In genomic region chr1:91967041-91967440, GRCm38 (mm10) we compare ENCODE assay signal across 16 mouse cellular contexts.
DNase-seq lines count a peak whose midpoint lies in the region; ATAC-seq and TF ChIP-seq lines count a peak whose summit lies in the region.
"Had no signal": no experiment of that assay in that cellular context is flagged by ENCODE, and none has a peak within 500 bp of the region (broad histone marks: within the 10 kb centered on the region; RNA-seq: fewer than 3 reads in every experiment).

No protein-coding gene starts in this region.

- peaks cover 45% of the 10 kb centered on the region for H3K4me1 ChIP-seq in embryonic facial prominence, embryonic 13.5 days
- peaks cover 50% of the 10 kb centered on the region for H3K4me1 ChIP-seq in embryonic facial prominence, embryonic 10.5 days
- no peaks in the 10 kb centered on the region for H3K4me1 ChIP-seq in hindbrain, postnatal 0 days (ENCODE audit: insufficient read depth, low read length)
- no peaks in the 10 kb centered on the region for H3K4me1 ChIP-seq in hindbrain, embryonic 14.5 days (replicated peaks; ENCODE audit: control insufficient read depth, insufficient read depth, low read length)
- H3K4me1 ChIP-seq in kidney, embryonic 14.5 days (ENCODE audit: control insufficient read depth, insufficient read depth, low read length) = no peaks in the 10 kb centered on the region
- H3K4me1 ChIP-seq: heart, embryonic 13.5 days; liver, embryonic 15.5 days had no signal

- H3K27me3 ChIP-seq in embryonic facial prominence, embryonic 13.5 days = no peaks in the 10 kb centered on the region
- no peaks in the 10 kb centered on the region for H3K27me3 ChIP-seq in embryonic facial prominence, embryonic 10.5 days (replicated peaks; ENCODE audit: low read depth, poor library complexity, severe bottlenecking)
- H3K27me3 ChIP-seq in hindbrain, postnatal 0 days (ENCODE audit: insufficient read depth, low read length) = no peaks in the 10 kb centered on the region
- H3K27me3 ChIP-seq in hindbrain, embryonic 14.5 days (ENCODE audit: control insufficient read depth, insufficient read depth, low read length) = no peaks in the 10 kb centered on the region
- no peaks in the 10 kb centered on the region for H3K27me3 ChIP-seq in kidney, embryonic 14.5 days (ENCODE audit: control insufficient read depth, insufficient read depth, low read length)
- H3K27me3 ChIP-seq: heart, embryonic 13.5 days; hindbrain, embryonic 13.5 days; liver, embryonic 15.5 days; neural tube, embryonic 15.5 days had no signal

- DNase-seq in embryonic facial prominence, embryonic 10.5 days (ENCODE audit: low spot score) = no peak
- DNase-seq in hindbrain, postnatal 0 days (ENCODE audit: low spot score) = peak; percentile 32
- DNase-seq in hindbrain, embryonic 14.5 days (ENCODE audit: low spot score) = no peak
- DNase-seq in urinary bladder, postnatal 14 days (ENCODE audit: low spot score) = peak; percentile 13
- no peak for DNase-seq in urinary bladder, postnatal 10 days (ENCODE audit: low spot score)
- no peak for DNase-seq in yolk sac, embryonic 10.5 days (ENCODE audit: low spot score)
- DNase-seq: B cell, adult 2 months; cerebellum, adult 11 months; kidney, adult 2 months had no signal

- H3K36me3 ChIP-seq in embryonic facial prominence, embryonic 13.5 days = peaks cover 64% of the 10 kb centered on the region
- H3K36me3 ChIP-seq in embryonic facial prominence, embryonic 10.5 days (replicated peaks) = peaks cover 77% of the 10 kb centered on the region
- peaks cover 40% of the 10 kb centered on the region for H3K36me3 ChIP-seq in hindbrain, postnatal 0 days (ENCODE audit: insufficient read depth, low read length)
- H3K36me3 ChIP-seq in hindbrain, embryonic 14.5 days (replicated peaks; ENCODE audit: control insufficient read depth, insufficient read depth) = peaks cover 68% of the 10 kb centered on the region
- H3K36me3 ChIP-seq in kidney, embryonic 14.5 days (ENCODE audit: control insufficient read depth, insufficient read depth, low read length) = peaks cover 58% of the 10 kb centered on the region

- no peak overlapping the region for H3K27ac ChIP-seq in embryonic facial prominence, embryonic 13.5 days
- H3K27ac ChIP-seq in embryonic facial prominence, embryonic 10.5 days (replicated peaks) = no peak overlapping the region
- no peak overlapping the region for H3K27ac ChIP-seq in hindbrain, postnatal 0 days
- no peak overlapping the region for H3K27ac ChIP-seq in hindbrain, embryonic 14.5 days
- H3K27ac ChIP-seq in kidney, embryonic 14.5 days (ENCODE audit: low read depth, low read length) = no peak overlapping the region
- H3K27ac ChIP-seq: heart, embryonic 13.5 days; hindbrain, embryonic 13.5 days; liver, embryonic 15.5 days; neural tube, embryonic 15.5 days had no signal

- 93% methylated on average over 1 of the region's 1 CpGs for WGBS in embryonic facial prominence, embryonic 13.5 days
- 88% methylated on average over 1 of the region's 1 CpGs for WGBS in embryonic facial prominence, embryonic 10.5 days
- 38% methylated on average over 1 of the region's 1 CpGs for WGBS in hindbrain, postnatal 0 days
- 83% methylated on average over 1 of the region's 1 CpGs for WGBS in hindbrain, embryonic 14.5 days
- WGBS in kidney, embryonic 14.5 days = 96% methylated on average over 1 of the region's 1 CpGs

- no peaks in the 10 kb centered on the region for H3K9me3 ChIP-seq in embryonic facial prominence, embryonic 13.5 days
- no peaks in the 10 kb centered on the region for H3K9me3 ChIP-seq in embryonic facial prominence, embryonic 10.5 days
- H3K9me3 ChIP-seq in hindbrain, postnatal 0 days (ENCODE audit: low read length) = no peaks in the 10 kb centered on the region
- H3K9me3 ChIP-seq in hindbrain, embryonic 14.5 days (ENCODE audit: control insufficient read depth, low read length) = no peaks in the 10 kb centered on the region
- H3K9me3 ChIP-seq in kidney, embryonic 14.5 days (ENCODE audit: control insufficient read depth, low read length) = no peaks in the 10 kb centered on the region
- H3K9me3 ChIP-seq: heart, embryonic 13.5 days; hindbrain, embryonic 13.5 days; liver, embryonic 15.5 days; neural tube, embryonic 15.5 days had no signal

- no peak for ATAC-seq in embryonic facial prominence, embryonic 13.5 days (ENCODE audit: insufficient number of reproducible peaks, insufficient read depth, low FRiP score, low TSS enrichment, low read depth)
- no peak for ATAC-seq in hindbrain, postnatal 0 days
- no peak for ATAC-seq in hindbrain, embryonic 14.5 days (ENCODE audit: low FRiP score)
- no peak for ATAC-seq in kidney, embryonic 14.5 days (ENCODE audit: low FRiP score, low TSS enrichment)
- ATAC-seq: forebrain, embryonic 14.5 days had no signal

- TF ChIP-seq CTCF in hindbrain, postnatal 0 days (IDR thresholded peaks at IDR 0.05; ENCODE audit: low read depth) = no peak

- no peak overlapping the region for H3K4me3 ChIP-seq in embryonic facial prominence, embryonic 13.5 days
- no peak overlapping the region for H3K4me3 ChIP-seq in embryonic facial prominence, embryonic 10.5 days
- no peak overlapping the region for H3K4me3 ChIP-seq in hindbrain, postnatal 0 days (ENCODE audit: low read length)
- no peak overlapping the region for H3K4me3 ChIP-seq in hindbrain, embryonic 14.5 days (replicated peaks; ENCODE audit: low read length)
- H3K4me3 ChIP-seq in kidney, embryonic 14.5 days (ENCODE audit: low read length) = no peak overlapping the region
- H3K4me3 ChIP-seq: heart, embryonic 13.5 days; hindbrain, embryonic 13.5 days; liver, embryonic 15.5 days; neural tube, embryonic 15.5 days had no signal

- H3K9ac ChIP-seq in embryonic facial prominence, embryonic 13.5 days = 0 out of 2 replicates have a peak overlapping the region, but pooled peaks have one; percentile 21
- no peak overlapping the region for H3K9ac ChIP-seq in hindbrain, postnatal 0 days (replicated peaks; ENCODE audit: low read length)
- H3K9ac ChIP-seq in hindbrain, embryonic 14.5 days = no peak overlapping the region
- H3K9ac ChIP-seq in kidney, embryonic 14.5 days (ENCODE audit: low read depth, low read length) = no peak overlapping the region
- H3K9ac ChIP-seq: heart, embryonic 13.5 days; hindbrain, embryonic 13.5 days; liver, embryonic 15.5 days; neural tube, embryonic 15.5 days had no signal

- no peak overlapping the region for H3K4me2 ChIP-seq in embryonic facial prominence, embryonic 13.5 days
- H3K4me2 ChIP-seq in hindbrain, postnatal 0 days (ENCODE audit: low read depth, low read length) = no peak overlapping the region
- no peak overlapping the region for H3K4me2 ChIP-seq in hindbrain, embryonic 14.5 days (replicated peaks)
- H3K4me2 ChIP-seq in kidney, embryonic 14.5 days (replicated peaks; ENCODE audit: low read depth, low read length) = no peak overlapping the region
- H3K4me2 ChIP-seq: heart, embryonic 13.5 days; hindbrain, embryonic 13.5 days; liver, embryonic 15.5 days; neural tube, embryonic 15.5 days had no signal

Comparison
In these comparisons a context has a peak if more than half of its experiments do, and no peak if none do; other contexts are left out.
1. DNase-seq: peak in hindbrain, postnatal 0 days (single experiment) and urinary bladder, postnatal 14 days (single experiment); none in embryonic facial prominence, embryonic 10.5 days (single experiment), hindbrain, embryonic 14.5 days (single experiment), urinary bladder, postnatal 10 days (single experiment) and yolk sac, embryonic 10.5 days (single experiment).